Mouse (Mus musculus) limb, embryonic 12.5 days (tissue): Measurements from ENCODE around the gene Herpud2. TPM values are rescaled to one million over a fixed set of nuclear protein-coding genes. Genes with fewer than 3 reads are reported as not detected.

Source experiments
- ATAC-seq: fragments of 200-750 bp; cut with Nextera tagmentation; 2 replicates; pipeline ENCODE4 v1.8.0; 2017; ENCODE audit warnings: low read depth, moderate TSS enrichment; ENCODE audit not compliant: insufficient number of reproducible peaks, insufficient read depth, low FRiP score, low TSS enrichment
- H3K27ac ChIP-seq: fragments of 300-500 bp; sonication (generic); 2 replicates; pipeline ENCODE4 v1.5.1; 2016; ENCODE audit warnings: mild to moderate bottlenecking, moderate library complexity
- H3K27me3 ChIP-seq: fragments of 300-500 bp; sonication (generic); 2 replicates; pipeline ENCODE4 v1.6.1; 2016; ENCODE audit warnings: mild to moderate bottlenecking, moderate library complexity
- H3K36me3 ChIP-seq: fragments of 300-500 bp; sonication (generic); 2 replicates; pipeline ENCODE4 v1.6.1; 2016; ENCODE audit warnings: mild to moderate bottlenecking, moderate library complexity
- H3K4me1 ChIP-seq: fragments of 300-500 bp; sonication (generic); replicated peaks from 2 replicates; pipeline ENCODE4 v1.6.1; 2016
- H3K4me2 ChIP-seq: fragments of 300-500 bp; sonication (generic); 2 replicates; pipeline ENCODE4 v1.6.1; 2016; ENCODE audit warnings: mild to moderate bottlenecking, moderate library complexity
- H3K4me3 ChIP-seq: fragments of 300-500 bp; sonication (generic); replicated peaks from 2 replicates; pipeline ENCODE4 v1.5.1; 2016; ENCODE audit warnings: mild to moderate bottlenecking
- H3K9ac ChIP-seq: fragments of 300-500 bp; sonication (generic); replicated peaks from 2 replicates; pipeline ENCODE4 v1.6.1; 2016; ENCODE audit warnings: mild to moderate bottlenecking, moderate library complexity
- H3K9me3 ChIP-seq: fragments of 300-500 bp; sonication (generic); 2 replicates; pipeline ENCODE4 v1.6.1; 2016; ENCODE audit warnings: mild to moderate bottlenecking, moderate library complexity
- WGBS: fragments of 180-500 bp; shearing (Covaris S2); methylation state at CpG from one replicate; pipeline ENCODE4 v1.1.7; 2016; 5-methylcytosine and 5-hydroxymethylcytosine counted together
- polyA plus RNA-seq: library from polyadenylated mRNA; unstranded; fragments of >200 nt; fragmentation: Nextera tagmentation; extraction: Ambion mirVana; gene quantifications from 2 replicates; pipeline ENCODE4 v1.2.1, GENCODE M21; 2016

The Herpud2 gene
- 36.1 and 36.5 TPM in 2 replicates for polyA plus RNA-seq

DNA sequence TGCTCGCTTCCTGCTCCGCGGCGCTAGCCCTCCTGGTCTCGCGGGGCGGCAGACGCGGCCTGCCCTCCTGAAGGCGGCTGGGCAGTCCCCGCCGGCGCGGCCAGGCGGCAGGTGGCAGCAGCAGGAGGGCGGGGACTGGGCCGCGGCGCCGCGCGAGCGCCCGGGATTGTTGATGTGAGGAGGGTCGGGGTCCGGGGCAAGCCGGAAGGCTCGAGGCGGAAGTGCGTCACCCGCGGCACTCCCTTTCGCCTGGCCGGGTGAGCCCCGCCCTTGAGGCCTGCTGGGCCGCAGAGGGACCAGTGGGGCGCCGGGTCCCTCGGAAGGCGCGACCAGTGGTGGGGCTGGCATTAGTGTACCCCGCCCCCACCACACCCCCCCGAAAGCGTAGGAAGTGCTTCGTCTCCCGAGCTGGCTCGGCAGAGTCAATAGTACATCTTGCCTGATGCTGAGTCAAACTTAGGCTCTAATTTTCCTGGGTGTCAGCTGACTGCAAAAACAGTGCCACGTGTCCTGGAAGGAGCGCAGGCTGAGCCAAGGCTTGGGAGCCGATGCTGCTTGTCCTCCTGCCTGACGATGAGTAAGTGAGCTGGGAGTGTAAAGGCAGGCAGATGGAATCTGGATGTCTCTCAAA lies at the start of gene Herpud2:
Gene Herpud2 (minus strand): TSS at position 210 of the 631 bp plus-strand sequence.
- Histone ChIP-seq H3K4me2 (peak within 1 kb of the TSS; percentile 80), H3K36me3 (no peaks in the 10 kb centered on the region), H3K9me3 (no peaks in the 10 kb centered on the region), H3K9ac (peak within 1 kb of the TSS; percentile 90), H3K27me3 (no peaks in the 10 kb centered on the region), H3K4me1 (peaks cover 20% of the 10 kb centered on the region), H3K4me3 (peak within 1 kb of the TSS; percentile 86), H3K27ac (peak within 1 kb of the TSS; percentile 100)
- peak; percentile 99 for ATAC-seq
- WGBS = under 1% methylated on average over 50 of the region's 51 CpGs

DNA sequence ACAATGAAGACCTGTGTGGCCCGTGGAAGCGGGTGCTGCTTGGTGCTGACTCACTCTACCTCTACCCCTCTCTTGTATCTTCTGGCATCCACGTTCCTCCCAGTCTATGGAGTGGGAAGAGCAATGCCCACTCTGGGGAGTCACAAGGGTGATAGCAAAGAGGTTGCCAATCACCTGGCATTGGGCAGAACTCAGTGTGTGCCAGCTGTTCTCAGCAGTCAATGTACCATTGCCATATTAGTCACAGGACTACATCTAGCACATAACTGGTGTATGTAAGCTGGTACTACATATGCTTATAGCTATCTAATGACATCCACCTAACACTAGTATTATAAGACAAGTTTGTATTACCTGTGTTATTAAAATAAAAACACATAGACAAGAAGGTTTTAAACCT lies 49.4 kb upstream of the Herpud2 start:
- H3K27me3 ChIP-seq = no peaks in the 10 kb centered on the region
- WGBS = 89% methylated on average over 3 of the region's 3 CpGs

DNA sequence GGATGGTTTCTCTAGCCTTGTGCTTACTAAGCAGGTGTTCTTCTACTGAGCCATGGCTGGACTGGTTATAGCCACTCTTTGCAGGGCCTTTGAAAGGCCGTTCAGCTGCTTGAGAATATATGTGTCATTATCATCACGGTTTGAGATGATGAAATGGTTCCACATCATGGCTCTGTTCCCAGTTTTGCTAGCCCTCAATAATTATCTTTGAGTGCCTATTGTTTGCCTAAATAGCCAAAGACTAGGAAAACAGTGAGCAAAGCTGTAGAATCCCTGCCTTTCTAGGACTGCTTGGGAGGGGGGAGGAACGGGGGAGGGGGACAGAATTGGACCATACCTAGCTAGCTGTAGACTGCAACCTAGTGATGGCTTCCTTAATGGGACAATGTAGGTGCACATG lies 48.5 kb upstream of the Herpud2 start:
- Histone ChIP-seq H3K36me3 (no peaks in the 10 kb centered on the region), H3K27ac (no peak overlapping the region), H3K4me2 (no peak overlapping the region), H3K9me3 (peaks cover 4% of the 10 kb centered on the region; the same call in 1 of the 2 replicates), H3K4me3 (no peak overlapping the region), H3K9ac (no peak overlapping the region), H3K27me3 (no peaks in the 10 kb centered on the region), H3K4me1 (no peaks in the 10 kb centered on the region)
- 91% methylated on average over 3 of the region's 3 CpGs for WGBS
- no peak for ATAC-seq

More for the DNA sequence above, 49.4 kb upstream of the Herpud2 start:
- Histone ChIP-seq H3K4me1 (no peaks in the 10 kb centered on the region), H3K4me2 (no peak overlapping the region), H3K36me3 (no peaks in the 10 kb centered on the region), H3K9ac (no peak overlapping the region), H3K4me3 (no peak overlapping the region), H3K9me3 (no peaks in the 10 kb centered on the region), H3K27ac (no peak overlapping the region)
- ATAC-seq = no peak

DNA sequence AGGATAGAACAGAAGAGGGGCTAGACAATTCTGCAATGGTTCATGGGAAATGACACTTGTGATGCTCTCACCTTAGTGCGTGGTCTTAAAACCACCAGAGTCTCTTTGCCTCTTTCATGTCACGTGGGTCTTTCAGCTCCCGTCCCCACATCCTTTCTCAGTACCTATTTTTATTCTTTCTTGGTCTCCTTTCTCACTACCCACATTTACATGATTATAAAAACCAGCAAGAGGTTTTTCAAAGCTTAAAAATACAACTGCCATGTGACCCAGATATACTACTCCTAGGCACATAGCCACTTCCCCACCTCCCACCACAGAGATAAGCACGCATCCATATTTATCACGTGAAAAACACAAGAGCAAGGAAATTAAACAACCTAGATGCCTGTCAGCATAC lies 45.1 kb upstream of the Herpud2 start:
- Histone ChIP-seq H3K36me3 (no peaks in the 10 kb centered on the region), H3K27me3 (no peaks in the 10 kb centered on the region), H3K9me3 (peaks cover 4% of the 10 kb centered on the region; the same call in 1 of the 2 replicates), H3K4me3 (no peak overlapping the region), H3K4me2 (no peak overlapping the region), H3K27ac (no peak overlapping the region), H3K4me1 (no peaks in the 10 kb centered on the region), H3K9ac (no peak overlapping the region)
- ATAC-seq = no peak
- 85% methylated on average over 5 of the region's 5 CpGs for WGBS

- no peak for ATAC-seq
- H3K27me3 ChIP-seq = no peaks in the 10 kb centered on the region
- WGBS = 71% methylated on average over 2 of the region's 2 CpGs
- H3K9ac ChIP-seq = no peak overlapping the region
- H3K27ac ChIP-seq = no peak overlapping the region
- H3K36me3 ChIP-seq = no peaks in the 10 kb centered on the region
- no peaks in the 10 kb centered on the region for H3K4me1 ChIP-seq
- H3K4me3 ChIP-seq = no peak overlapping the region
- H3K9me3 ChIP-seq = peaks cover 4% of the 10 kb centered on the region; the same call in 1 of the 2 replicates
- no peak overlapping the region for H3K4me2 ChIP-seq
Observed at GRCm38 (mm10) chr9:25191612-25192011, 40.0 kb upstream of the Herpud2 start.

- H3K9ac ChIP-seq = no peak overlapping the region
- H3K36me3 ChIP-seq = no peaks in the 10 kb centered on the region
- no peak for ATAC-seq
- WGBS = 87% methylated on average over 4 of the region's 4 CpGs
- H3K9me3 ChIP-seq = no peaks in the 10 kb centered on the region
- H3K27ac ChIP-seq = no peak overlapping the region
- H3K4me2 ChIP-seq = no peak overlapping the region
- H3K27me3 ChIP-seq = no peaks in the 10 kb centered on the region
- no peaks in the 10 kb centered on the region for H3K4me1 ChIP-seq
- H3K4me3 ChIP-seq = no peak overlapping the region
Observed at GRCm38 (mm10) chr9:25186501-25186900, 34.9 kb upstream of the Herpud2 start.

DNA sequence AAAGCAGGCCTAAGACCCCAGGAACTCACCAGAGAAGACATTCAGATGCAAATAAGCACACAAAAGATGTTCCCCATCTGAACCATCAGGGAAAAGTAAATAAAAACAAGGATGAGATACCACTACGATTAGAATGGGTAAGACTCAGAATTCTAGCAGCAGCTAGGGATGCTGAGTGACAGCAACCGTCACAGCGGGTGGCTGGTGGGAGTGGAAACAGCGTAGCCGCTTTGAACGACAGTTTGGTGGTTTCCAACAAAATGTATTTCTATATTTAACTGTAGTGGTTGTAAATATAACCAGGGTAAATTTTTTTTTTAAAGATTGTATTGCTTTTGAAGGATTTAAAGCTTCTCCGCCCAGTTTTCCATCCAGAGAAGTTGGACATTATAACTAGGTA lies 34.2 kb upstream of the Herpud2 start:
- H3K4me1 ChIP-seq = no peaks in the 10 kb centered on the region
- H3K4me2 ChIP-seq = no peak overlapping the region
- no peak overlapping the region for H3K27ac ChIP-seq
- H3K36me3 ChIP-seq = no peaks in the 10 kb centered on the region
- no peak for ATAC-seq
- H3K9ac ChIP-seq = no peak overlapping the region
- H3K27me3 ChIP-seq = no peaks in the 10 kb centered on the region
- no peaks in the 10 kb centered on the region for H3K9me3 ChIP-seq
- no peak overlapping the region for H3K4me3 ChIP-seq
- 59% methylated on average over 7 of the region's 7 CpGs for WGBS

GRCm38 (mm10) chr9:25184606-25185005 lies 33.0 kb upstream of the Herpud2 start:
- Histone ChIP-seq H3K27ac (no peak overlapping the region), H3K4me1 (no peaks in the 10 kb centered on the region), H3K27me3 (no peaks in the 10 kb centered on the region), H3K9ac (no peak overlapping the region), H3K4me2 (no peak overlapping the region), H3K36me3 (no peaks in the 10 kb centered on the region), H3K4me3 (no peak overlapping the region), H3K9me3 (no peaks in the 10 kb centered on the region)
- ATAC-seq = no peak
- WGBS = 92% methylated on average over 2 of the region's 2 CpGs

DNA sequence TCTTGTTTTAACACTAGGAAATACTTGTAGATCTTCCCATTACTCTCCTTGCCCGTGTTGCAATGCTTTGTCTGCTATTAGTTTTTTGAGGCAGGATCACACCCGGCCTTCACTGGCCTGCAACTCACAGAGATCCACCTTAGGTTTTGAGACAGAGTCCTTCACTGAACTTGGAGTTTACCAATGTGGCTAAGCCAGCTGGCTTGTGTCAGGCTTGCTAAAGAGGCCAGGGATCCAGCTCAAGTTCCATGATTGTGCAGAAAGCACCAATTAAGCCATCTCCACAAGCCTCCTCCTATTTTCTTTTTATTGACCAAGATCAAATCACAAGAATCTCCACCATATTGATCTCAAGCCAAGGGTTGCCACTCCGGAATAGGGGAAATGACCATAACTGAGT lies 26.4 kb upstream of the Herpud2 start:
- Histone ChIP-seq H3K27ac (no peak overlapping the region), H3K36me3 (no peaks in the 10 kb centered on the region), H3K4me3 (no peak overlapping the region), H3K4me1 (no peaks in the 10 kb centered on the region; the same call in 1 of the 2 replicates), H3K4me2 (no peak overlapping the region), H3K9ac (no peak overlapping the region), H3K27me3 (no peaks in the 10 kb centered on the region), H3K9me3 (no peaks in the 10 kb centered on the region)
- no peak for ATAC-seq
- 86% methylated on average over 3 of the region's 3 CpGs for WGBS

- no peak overlapping the region for H3K9ac ChIP-seq
- H3K9me3 ChIP-seq = no peaks in the 10 kb centered on the region
- H3K27ac ChIP-seq = no peak overlapping the region
- H3K27me3 ChIP-seq = no peaks in the 10 kb centered on the region
- H3K36me3 ChIP-seq = no peaks in the 10 kb centered on the region
- no peaks in the 10 kb centered on the region; the same call in 1 of the 2 replicates for H3K4me1 ChIP-seq
- no peak for ATAC-seq
- WGBS = 95% methylated on average over 5 of the region's 5 CpGs
- H3K4me3 ChIP-seq = no peak overlapping the region
- no peak overlapping the region for H3K4me2 ChIP-seq
Observed at GRCm38 (mm10) chr9:25177201-25177600, 25.6 kb upstream of the Herpud2 start.

- Histone ChIP-seq H3K27ac (no peak overlapping the region), H3K4me2 (no peak overlapping the region), H3K36me3 (no peaks in the 10 kb centered on the region), H3K27me3 (no peaks in the 10 kb centered on the region), H3K9ac (no peak overlapping the region), H3K4me1 (no peaks in the 10 kb centered on the region; the same call in 1 of the 2 replicates), H3K9me3 (no peaks in the 10 kb centered on the region), H3K4me3 (no peak overlapping the region)
- ATAC-seq = no peak
- 81% methylated on average over 1 of the region's 1 CpGs for WGBS
Observed at GRCm38 (mm10) chr9:25176562-25176961, 24.9 kb upstream of the Herpud2 start.

DNA sequence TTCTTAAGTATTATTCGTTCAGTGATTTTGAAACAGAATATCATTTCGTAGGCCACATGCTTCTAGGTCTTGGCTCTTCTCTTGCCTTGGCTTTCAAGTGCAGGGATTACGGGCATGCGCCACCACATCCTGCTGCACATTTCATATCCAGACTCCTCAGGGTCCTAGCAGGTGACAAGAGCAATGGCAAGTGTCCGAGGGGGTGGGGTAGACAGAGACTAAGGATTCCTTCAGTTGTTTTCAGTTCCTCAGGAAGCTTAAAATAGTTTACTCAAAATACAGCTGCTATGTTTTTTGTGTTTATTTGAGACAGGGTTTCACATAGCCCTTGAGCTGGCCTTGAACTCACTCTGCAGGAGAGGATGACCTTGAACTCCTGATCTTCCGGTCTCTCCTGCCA lies 24.4 kb upstream of the Herpud2 start:
- Histone ChIP-seq H3K9me3 (no peaks in the 10 kb centered on the region), H3K4me3 (no peak overlapping the region), H3K4me2 (no peak overlapping the region), H3K9ac (no peak overlapping the region), H3K4me1 (no peaks in the 10 kb centered on the region; the same call in 1 of the 2 replicates), H3K27me3 (no peaks in the 10 kb centered on the region), H3K36me3 (no peaks in the 10 kb centered on the region), H3K27ac (no peak overlapping the region)
- no peak for ATAC-seq
- 90% methylated on average over 6 of the region's 6 CpGs for WGBS
